24 mouse cellular contexts compared by ENCODE assay signal in the genomic region with DNA sequence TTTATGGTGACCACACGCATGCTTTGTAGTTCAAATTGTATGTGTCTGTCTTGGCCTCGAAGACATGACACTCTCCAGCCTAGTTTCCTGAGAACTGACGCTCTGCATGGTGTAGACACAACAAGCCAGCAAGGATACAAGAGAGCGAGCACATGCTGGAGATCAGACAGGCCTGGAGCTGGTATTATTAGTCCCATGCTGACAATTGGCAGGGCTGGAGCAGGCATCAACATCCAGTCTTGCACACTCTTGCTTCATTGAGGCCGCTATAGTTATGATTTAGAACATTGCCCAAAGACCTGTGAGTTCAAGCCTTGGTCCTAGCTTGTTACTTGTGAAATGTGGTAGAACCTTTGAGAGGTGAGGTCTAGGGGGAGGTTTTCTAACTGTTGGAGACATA.
"Had no signal": no experiment of that assay in that cellular context is flagged by ENCODE, and none has a peak within 500 bp of the region (broad histone marks: within the 10 kb centered on the region; RNA-seq: fewer than 3 reads in every experiment).

No protein-coding gene starts in this region.

- H3K27ac ChIP-seq: gastrocnemius, adult 2 months; heart, embryonic 10.5 days; hindbrain, embryonic 10.5 days; hindbrain, embryonic 12.5 days; hindbrain, embryonic 14.5 days; intestine, embryonic 15.5 days; layer of hippocampus, adult 2 months; limb, embryonic 10.5 days; limb, embryonic 12.5 days; liver, embryonic 13.5 days; liver, embryonic 15.5 days had no signal

- H3K4me3 ChIP-seq: gastrocnemius, adult 2 months; heart, embryonic 10.5 days; heart, embryonic 12.5 days; hindbrain, embryonic 10.5 days; hindbrain, embryonic 12.5 days; intestine, embryonic 15.5 days; layer of hippocampus, adult 2 months; limb, embryonic 10.5 days; limb, embryonic 12.5 days; liver, embryonic 13.5 days; liver, embryonic 15.5 days had no signal

- DNase-seq: gastrocnemius, adult 2 months; gastrocnemius, postnatal 10 days; gastrocnemius, postnatal 25 days; heart, adult 18-20 months; heart, postnatal 10 days; heart, postnatal 4 days; kidney, adult 18-20 months; kidney, adult 8-10 months; kidney, postnatal 10 days; kidney, postnatal 25 days; kidney, postnatal 4 days; liver; liver, embryonic 13.5 days; liver, postnatal 0 days had no signal
